Comparison of ENCODE assay signal across 20 mouse cellular contexts in genomic region chr17:26956309-26956708, GRCm38 (mm10). TPM values are rescaled to one million over a fixed set of nuclear protein-coding genes. Genes with fewer than 3 reads are reported as not detected.
A peak's percentile ranks its signal among the peaks of the same experiment; 100 is the strongest.
DNase-seq lines count a peak whose midpoint lies in the region; ATAC-seq and TF ChIP-seq lines count a peak whose summit lies in the region.
"Had no signal": no experiment of that assay in that cellular context is flagged by ENCODE, and none has a peak within 500 bp of the region (broad histone marks: within the 10 kb centered on the region; RNA-seq: fewer than 3 reads in every experiment).

No protein-coding gene starts in this region.

- TF ChIP-seq EP300 in liver, embryonic 14.5 days (IDR thresholded peaks at IDR 0.05; ENCODE audit: low read depth) = no peak

- H3K4me2 ChIP-seq in liver, embryonic 14.5 days (ENCODE audit: low read depth) = peak overlapping the region; percentile 75
- H3K4me2 ChIP-seq: forebrain, embryonic 15.5 days; heart, embryonic 12.5 days; midbrain, embryonic 12.5 days; neural tube, embryonic 12.5 days had no signal

- no peaks in the 10 kb centered on the region for H3K36me3 ChIP-seq in liver, embryonic 14.5 days (replicated peaks; ENCODE audit: control insufficient read depth, insufficient read depth, low read depth)

- H3K4me1 ChIP-seq in bone marrow, adult 2 months (ENCODE audit: control insufficient read depth, insufficient read depth, low read length) = no peaks in the 10 kb centered on the region; the same call in 1 of the 2 replicates
- peaks cover 26 to 42% of the 10 kb centered on the region in 2 experiments for H3K4me1 ChIP-seq in liver, embryonic 14.5 days (replicated peaks; ENCODE audit: control insufficient read depth in 2 of 2, insufficient read depth in 2 of 2, low read length in 1 of 2)

- peak overlapping the region; percentile 47 for H3K9ac ChIP-seq in liver, embryonic 14.5 days (replicated peaks)
- H3K9ac ChIP-seq: forebrain, embryonic 15.5 days; heart, embryonic 12.5 days; midbrain, embryonic 12.5 days; neural tube, embryonic 12.5 days had no signal

- DNase-seq in adrenal gland, postnatal 14 days = peak; percentile 56
- DNase-seq in adrenal gland, postnatal 4 days (ENCODE audit: low spot score in 2 of 2) = no peak
- peak; percentile 85 for DNase-seq in 3T3-L1 (ENCODE audit: low read depth, low spot score)
- DNase-seq in liver, embryonic 14.5 days (ENCODE audit: low read depth in 3 of 3, low spot score in 3 of 3) = no peak
- no peak for DNase-seq in urinary bladder, postnatal 25 days (ENCODE audit: low spot score)
- no peak for DNase-seq in right cerebral cortex, postnatal 36 days (ENCODE audit: low spot score in 2 of 2)
- DNase-seq: B cell, adult 2 months; cerebellum, adult 9-10 months; kidney, adult 11 months; left cerebral cortex, postnatal 4 days; lung, postnatal 10 days; thymus, adult 2 months had no signal

- ATAC-seq in liver, embryonic 14.5 days (ENCODE audit: insufficient read depth) = peak; percentile 36; the same call in 1 of the 2 replicates
- no peak for ATAC-seq in cerebellum, adult (ENCODE audit: insufficient number of reproducible peaks, low FRiP score, low TSS enrichment)
- ATAC-seq: forebrain, embryonic 15.5 days; hindbrain, embryonic 16.5 days had no signal

- no peak for TF ChIP-seq POLR2A in bone marrow, adult 2 months (IDR thresholded peaks at IDR 0.05; ENCODE audit: borderline replicate concordance, control insufficient read depth, low read depth, low read length)

- peak overlapping the region; percentile 59; the same call in 1 of the 2 replicates for H3K27ac ChIP-seq in bone marrow, adult 2 months (ENCODE audit: control insufficient read depth, insufficient read depth, low read depth, low read length, poor library complexity)
- H3K27ac ChIP-seq in liver, embryonic 14.5 days = peak overlapping the region; percentile 89
- H3K27ac ChIP-seq: embryonic facial prominence, embryonic 10.5 days; forebrain, embryonic 15.5 days; midbrain, embryonic 12.5 days; neural tube, embryonic 12.5 days had no signal

- no peaks in the 10 kb centered on the region; the same call in 1 of the 2 replicates for H3K27me3 ChIP-seq in liver, embryonic 14.5 days (ENCODE audit: control insufficient read depth, insufficient read depth, low read length)
- H3K27me3 ChIP-seq: forebrain, embryonic 15.5 days; heart, embryonic 12.5 days; midbrain, embryonic 12.5 days had no signal

- no peaks in the 10 kb centered on the region for H3K9me3 ChIP-seq in liver, embryonic 14.5 days (ENCODE audit: control insufficient read depth, low read length)
- H3K9me3 ChIP-seq: embryonic facial prominence, embryonic 10.5 days; forebrain, embryonic 15.5 days; heart, embryonic 12.5 days; midbrain, embryonic 12.5 days; neural tube, embryonic 12.5 days had no signal

- WGBS in bone marrow, adult 2 months = 73% methylated on average over 5 of the region's 5 CpGs
- 57% methylated on average over 5 of the region's 5 CpGs for WGBS in liver, embryonic 14.5 days (ENCODE audit: insufficient replicate concordance)

- TF ChIP-seq CTCF in bone marrow, adult 2 months (IDR thresholded peaks at IDR 0.05; ENCODE audit: control insufficient read depth, insufficient read depth, low read length) = no peak
- TF ChIP-seq CTCF in liver, embryonic 14.5 days (IDR thresholded peaks at IDR 0.05; ENCODE audit: low read depth) = no peak

- no peak overlapping the region for H3K4me3 ChIP-seq in bone marrow, adult 2 months (replicated peaks; ENCODE audit: control insufficient read depth, low read depth, low read length)
- peak overlapping the region; percentile 46 to 54 for H3K4me3 ChIP-seq in liver, embryonic 14.5 days (ENCODE audit: insufficient read depth in 1 of 2, low read depth in 2 of 2, low read length in 2 of 2)
- H3K4me3 ChIP-seq: forebrain, embryonic 15.5 days; heart, embryonic 12.5 days; midbrain, embryonic 12.5 days; neural tube, embryonic 12.5 days had no signal

RNA-seq across cellular contexts. Expression of gene Syngap1, which starts 15.3 kb away (rescaled TPM):
- 16.0 and 17.3 TPM in 2 replicates for total RNA-seq in adrenal gland, postnatal 14 days (2021)
- total RNA-seq in adrenal gland, postnatal 4 days (2021) = 10 to 100 TPM; 29.7 to 37.1 TPM
- 9.5 and 24.1 TPM in 2 replicates for polyA plus RNA-seq in bone marrow, adult 2 months (2011; ENCODE audit: insufficient read depth, insufficient read length, low replicate concordance, missing spikeins)
- polyA plus RNA-seq in liver, embryonic 14.5 days (2012; rRNA removed) = 3.4 TPM in 2 replicates
- 0.08 and 0.13 TPM in 2 replicates for polyA plus RNA-seq in liver, embryonic 14.5 days (2014; fragmentation: Nextera tagmentation; extraction: Ambion mirVana)

RNA-seq across cellular contexts. Expression of gene Zbtb9, which starts 16.7 kb away (rescaled TPM):
- 5.2 and 5.3 TPM in 2 replicates for total RNA-seq in adrenal gland, postnatal 14 days (2021)
- total RNA-seq in adrenal gland, postnatal 4 days (2021) = 1 to 10 TPM; 8.0 to 9.6 TPM
- 6.7 and 10.2 TPM in 2 replicates for polyA plus RNA-seq in bone marrow, adult 2 months (2011; ENCODE audit: insufficient read depth, insufficient read length, low replicate concordance, missing spikeins)
- 3.1 and 4.0 TPM in 2 replicates for polyA plus RNA-seq in liver, embryonic 14.5 days (2012; rRNA removed)
- polyA plus RNA-seq in liver, embryonic 14.5 days (2014; fragmentation: Nextera tagmentation; extraction: Ambion mirVana) = 2.6 and 3.4 TPM in 2 replicates

RNA-seq across cellular contexts. Expression of gene Cuta, which starts 16.9 kb away (rescaled TPM):
- 118 and 132 TPM in 2 replicates for total RNA-seq in adrenal gland, postnatal 14 days (2021)
- 100 to 1,000 TPM; 127 to 132 TPM for total RNA-seq in adrenal gland, postnatal 4 days (2021)
- polyA plus RNA-seq in bone marrow, adult 2 months (2011; ENCODE audit: insufficient read depth, insufficient read length, low replicate concordance, missing spikeins) = 77.1 and 99.0 TPM in 2 replicates
- polyA plus RNA-seq in liver, embryonic 14.5 days (2012; rRNA removed) = 53.0 and 53.5 TPM in 2 replicates
- polyA plus RNA-seq in liver, embryonic 14.5 days (2014; fragmentation: Nextera tagmentation; extraction: Ambion mirVana) = 82.5 and 86.8 TPM in 2 replicates

RNA-seq across cellular contexts. Expression of gene Phf1, which starts 23.5 kb away (rescaled TPM):
- total RNA-seq in adrenal gland, postnatal 14 days (2021) = 19.9 and 25.3 TPM in 2 replicates
- 10 to 100 TPM; 32.0 to 33.4 TPM for total RNA-seq in adrenal gland, postnatal 4 days (2021)
- polyA plus RNA-seq in bone marrow, adult 2 months (2011; ENCODE audit: insufficient read depth, insufficient read length, low replicate concordance, missing spikeins) = 43.0 and 63.9 TPM in 2 replicates
- 6.3 and 6.4 TPM in 2 replicates for polyA plus RNA-seq in liver, embryonic 14.5 days (2012; rRNA removed)
- polyA plus RNA-seq in liver, embryonic 14.5 days (2014; fragmentation: Nextera tagmentation; extraction: Ambion mirVana) = 0.94 and 1.7 TPM in 2 replicates

RNA-seq across cellular contexts. Expression of gene Kifc5b, which starts 39.4 kb away (rescaled TPM):
- total RNA-seq in adrenal gland, postnatal 14 days (2021) = 5.0 and 5.2 TPM in 2 replicates
- 10 to 100 TPM; 11.8 to 12.2 TPM for total RNA-seq in adrenal gland, postnatal 4 days (2021)
- 30.8 and 50.8 TPM in 2 replicates for polyA plus RNA-seq in bone marrow, adult 2 months (2011; ENCODE audit: insufficient read depth, insufficient read length, low replicate concordance, missing spikeins)
- 12.2 and 13.8 TPM in 2 replicates for polyA plus RNA-seq in liver, embryonic 14.5 days (2012; rRNA removed)
- polyA plus RNA-seq in liver, embryonic 14.5 days (2014; fragmentation: Nextera tagmentation; extraction: Ambion mirVana) = 2.7 and 3.3 TPM in 2 replicates

Comparison
In these comparisons a context has a peak if more than half of its experiments do, and no peak if none do; other contexts are left out.
1. DNase-seq: peak in adrenal gland, postnatal 14 days (single experiment) and 3T3-L1 (single experiment); none in adrenal gland, postnatal 4 days (0 of 2), liver, embryonic 14.5 days (0 of 3), urinary bladder, postnatal 25 days (single experiment) and right cerebral cortex, postnatal 36 days (0 of 2).